Mouse (Mus musculus) adrenal gland (tissue): ENCODE measurements around the gene Gm15091.
"Not testable (repeated sequence)": the region's sequence is repeated elsewhere in the genome, so short reads cannot be mapped to it uniquely, and the experiment has no call there.

Experiments used
- intact Hi-C: fragments of 180-260 bp; cut with DNase I; formaldehyde crosslinking; loops from one replicate; pipeline ENCODE4 v1.15.1; 2025
- long read RNA-seq, 2 experiments: library from polyadenylated mRNA; unstranded; transcript quantifications; one replicate each; pipeline ENCODE4 v2.0.0; 2020; ENCODE audit warnings: borderline replicate concordance in 1 of 2; ENCODE audit not compliant: insufficient replicate concordance in 1 of 2

Gene Gm15091
- long read RNA-seq, experiment 1, result 0 reads
- long read RNA-seq, experiment 2, result 0 reads

DNA sequence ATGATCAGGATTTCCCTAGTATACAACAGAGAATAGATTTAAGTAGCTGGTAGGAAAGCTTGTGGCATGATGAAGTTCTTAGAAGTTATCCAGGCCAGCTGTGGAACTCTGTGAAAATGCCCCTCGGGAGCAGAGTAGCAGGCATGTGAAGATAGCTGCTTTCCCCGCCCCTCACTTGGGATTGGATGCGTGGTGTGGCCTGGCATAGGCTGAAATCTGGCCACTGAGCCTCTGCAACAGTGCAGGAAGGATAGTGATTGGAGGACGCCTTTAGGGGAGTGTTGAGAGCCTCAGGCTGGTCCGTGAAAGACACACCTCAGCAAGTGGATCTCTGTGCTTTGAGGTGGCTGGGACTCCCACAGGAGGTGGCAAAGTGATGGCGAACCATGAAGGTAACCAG is at the start of gene Gm15091:
Gene Gm15091, plus strand, starts transcription at position 301 of the 400 bp plus-strand sequence.
- intact Hi-C loops, result not testable (repeated sequence)
